Mouse (Mus musculus) embryo, embryonic 9.5 days (tissue): Measurements from ENCODE around the gene Psmd8.

Experiments used
- DNase-seq: peaks from one replicate; pipeline ENCODE4 v3.0.0-alpha.2; 2017; ENCODE audit errors: extremely low spot score

Gene Psmd8

GRCm38 (mm10) chr7:29134693-29135386 lies 45.7 kb downstream of the Psmd8 start, which contains the start of gene Rasgrp4:
Rasgrp4 (plus strand) TSS chr7:29134851.
- peak; percentile 39 for DNase-seq

DNA sequence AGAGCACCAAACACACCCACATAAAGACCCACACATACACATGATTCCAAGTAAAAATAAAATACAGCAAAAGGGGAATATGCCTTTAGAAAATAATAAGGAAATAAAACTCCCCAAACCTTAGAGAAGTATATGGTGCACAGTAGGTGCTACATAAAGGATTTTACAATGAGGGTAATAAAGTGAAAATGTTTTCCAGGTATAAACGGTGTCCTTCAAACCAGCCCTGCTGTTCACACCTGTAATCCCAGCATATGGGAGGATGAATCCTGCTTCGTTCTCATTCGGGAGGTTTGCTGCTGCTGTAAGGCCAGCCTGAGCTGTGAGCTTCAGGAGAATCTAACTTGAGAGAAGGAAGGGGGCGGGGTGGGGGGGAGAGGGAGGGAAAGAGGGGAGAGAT lies 46.3 kb downstream of the Psmd8 start:
- no peak for DNase-seq

DNA sequence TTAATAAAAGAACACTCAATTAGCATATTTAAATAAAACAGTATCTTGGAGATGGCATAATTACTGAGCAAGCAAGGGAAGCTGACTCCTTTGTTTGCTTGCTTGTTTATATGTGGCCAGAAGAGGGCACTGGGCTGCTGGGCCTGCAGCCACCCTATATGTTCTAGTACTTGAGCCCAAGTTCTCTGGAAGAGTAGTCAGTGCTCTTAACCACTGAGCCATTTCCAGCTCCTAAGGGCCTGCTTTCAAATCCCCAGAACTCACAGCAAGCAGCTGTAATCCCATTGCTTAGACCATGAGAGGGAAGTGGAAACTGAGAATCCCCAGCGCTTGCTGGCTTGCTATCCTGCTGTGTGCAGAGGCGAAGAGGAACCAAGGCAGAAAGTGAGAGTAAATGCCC lies 51.8 kb downstream of the Psmd8 start:
- DNase-seq, result no peak

GRCm38 (mm10) chr7:29126173-29126915 lies 54.2 kb downstream of the Psmd8 start:
- peak; percentile 78 for DNase-seq

- peak; percentile 82 for DNase-seq
Observed at GRCm38 (mm10) chr7:29124970-29125369, 55.5 kb downstream of the Psmd8 start, which contains the start of gene Ryr1. Ryr1 (minus strand) TSS chr7:29125179.
